Mouse (Mus musculus) erythroid progenitor cell, adult 5-6 weeks (primary cell): Measurements from ENCODE around the gene Gipr. TPM values are rescaled to one million over a fixed set of nuclear protein-coding genes. Genes with fewer than 3 reads are reported as not detected.
A peak's percentile ranks its signal among the peaks of the same experiment; 100 is the strongest.

ENCODE experiments used
- ATAC-seq: replicated peaks from 2 replicates; pipeline ENCODE4 v1.8.0; 2016; ENCODE audit warnings: moderate number of reproducible peaks, mild to moderate bottlenecking, moderate TSS enrichment, inconsistent platforms; ENCODE audit not compliant: poor library complexity, low FRiP score, severe bottlenecking
- total RNA-seq, 2 experiments: library from RNA; stranded (forward) in 1 of 2; stranded (reverse) in 1 of 2; fragments of 150-400 nt in 1 of 2; fragments of 186-747, 209-891 nt in 1 of 2; gene quantifications; 2 replicates each; pipeline versions ENCODE4 v1.2.3 to v1.2.4; 2015 to 2017; ENCODE audit warnings: low replicate concordance in 2 of 2

Gipr gene
- total RNA-seq, 2 experiments from 2014 or later, result not detected

DNA sequence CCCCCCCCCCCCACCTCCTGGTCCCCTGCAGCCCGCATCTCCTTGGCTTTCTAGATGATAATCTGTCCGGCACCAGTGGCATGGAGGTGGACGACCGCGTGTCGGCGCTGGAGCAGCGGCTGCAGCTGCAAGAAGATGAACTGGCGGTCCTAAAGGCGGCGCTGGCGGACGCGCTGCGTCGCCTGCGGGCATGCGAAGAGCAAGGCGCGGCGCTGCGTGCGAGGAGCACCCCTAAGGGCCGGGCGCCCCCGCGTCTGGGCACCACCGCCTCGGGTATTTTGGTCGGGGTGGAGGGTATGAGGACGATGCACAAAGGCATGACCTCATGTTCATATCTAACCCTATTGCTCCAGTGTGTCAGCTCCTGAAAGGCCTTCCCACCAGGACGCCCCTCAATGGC, 13.2 kb upstream of the Gipr start:
- ATAC-seq, result no peak

DNA sequence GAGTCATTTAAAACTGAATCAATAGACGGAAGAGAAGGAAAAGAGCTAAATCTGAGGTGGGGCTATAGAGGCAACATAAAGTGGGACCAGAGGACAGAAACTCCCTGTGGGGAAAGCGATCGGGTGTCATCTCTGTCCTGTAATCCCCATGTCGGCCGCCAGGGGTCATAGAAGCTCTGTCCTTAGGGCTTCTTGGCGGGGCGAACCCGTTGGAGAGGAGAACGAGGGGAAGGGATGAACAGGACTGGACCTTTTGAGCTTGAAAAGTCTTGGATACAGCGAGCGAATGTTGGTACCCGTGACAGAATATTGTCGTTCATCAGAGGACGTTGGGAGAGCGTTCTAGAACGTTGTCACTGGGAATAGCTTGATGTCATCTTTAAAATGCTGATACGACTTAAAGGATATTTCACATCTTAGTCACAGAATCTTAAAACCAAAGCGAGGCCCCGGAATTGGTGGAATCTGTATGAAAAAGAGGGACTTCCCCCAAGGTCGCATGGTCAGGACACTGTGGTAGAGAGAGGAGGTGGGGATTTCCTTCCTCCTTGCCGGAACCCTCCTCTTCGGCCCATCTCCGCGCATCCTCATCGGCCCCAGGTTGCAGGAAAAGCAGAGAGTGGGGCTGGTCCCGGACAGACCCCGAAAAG, 12.6 kb upstream of the Gipr start:
- ATAC-seq, result peak; percentile 76

- ATAC-seq, result no peak
These were observed 12.1 kb upstream of the Gipr start for GRCm38 (mm10) chr7:19178035-19178434.

GRCm38 (mm10) chr7:19177216-19177615, 11.3 kb upstream of the Gipr start:
- ATAC-seq, result no peak

- ATAC-seq, result no peak
These were observed 10.6 kb upstream of the Gipr start for GRCm38 (mm10) chr7:19176516-19176947.

DNA sequence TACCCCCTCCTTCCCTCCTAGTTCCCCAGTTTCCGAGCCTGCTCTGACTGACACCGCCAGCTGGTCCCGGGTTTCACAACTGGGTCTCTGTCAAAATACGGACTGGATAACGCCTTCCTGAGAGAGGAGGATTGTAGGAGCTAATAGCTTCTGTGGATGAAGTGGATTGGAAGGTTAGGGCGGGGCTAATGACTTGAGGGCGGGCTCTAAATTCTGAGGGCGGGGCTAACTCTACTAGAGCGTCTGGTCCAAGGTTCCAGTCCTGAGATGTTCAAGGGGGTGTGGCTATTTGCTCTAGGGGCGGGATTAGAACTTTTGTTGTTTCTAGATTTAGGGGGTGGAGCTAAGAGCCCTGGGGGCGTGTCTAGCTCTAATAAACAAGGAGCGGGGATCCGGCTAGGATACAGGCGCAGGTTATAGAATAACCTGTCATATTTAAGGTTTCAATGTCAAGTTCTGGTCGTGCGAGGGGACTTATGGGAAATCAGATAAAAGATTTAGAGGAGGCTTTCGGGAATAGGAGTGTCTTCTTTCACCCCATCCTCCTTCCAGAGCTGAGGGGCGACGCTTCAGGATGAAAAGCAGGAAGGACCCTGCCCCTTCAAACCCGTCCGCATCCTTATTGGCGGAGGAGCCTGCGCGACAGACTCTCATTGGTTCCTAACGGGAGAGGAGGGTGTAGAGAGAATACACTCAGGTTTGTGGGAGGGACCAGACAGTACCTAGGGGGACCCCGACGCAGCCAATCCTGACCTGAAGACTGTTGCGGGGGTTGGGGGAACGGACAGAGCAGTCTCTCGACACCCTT, 10.0 kb upstream of the Gipr start, which contains the start of gene Eml2:
Eml2 (plus strand) TSS at position 714 of the 808 bp plus-strand sequence.
- ATAC-seq, result no peak

GRCm38 (mm10) chr7:19172874-19173273, 6.9 kb upstream of the Gipr start:
- no peak for ATAC-seq

- no peak for ATAC-seq
These were observed 5.9 kb upstream of the Gipr start for GRCm38 (mm10) chr7:19171831-19172230.

DNA sequence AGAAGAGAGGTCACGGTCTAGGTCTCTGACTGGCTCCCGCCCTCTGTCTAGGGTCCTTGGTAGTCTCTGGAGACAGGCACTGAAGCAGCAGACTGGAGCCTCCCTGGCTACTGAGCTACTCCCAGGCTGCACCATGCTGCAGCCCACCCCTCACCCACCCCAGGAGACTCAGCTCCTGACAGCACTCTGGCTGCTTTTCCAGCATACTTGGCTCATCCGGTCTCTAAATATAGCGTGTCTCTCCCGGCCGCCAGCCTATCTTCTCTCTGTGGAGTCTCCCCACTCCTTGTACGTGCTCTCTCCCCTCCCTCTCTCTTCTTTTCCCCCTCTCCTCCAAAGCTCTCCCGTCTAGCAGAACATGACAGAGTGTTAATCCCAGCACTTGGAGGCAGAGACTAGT, 4.2 kb upstream of the Gipr start:
- ATAC-seq, result no peak

GRCm38 (mm10) chr7:19169506-19169905, 3.6 kb upstream of the Gipr start:
- ATAC-seq, result no peak

GRCm38 (mm10) chr7:19166990-19167389, 1.1 kb upstream of the Gipr start:
- no peak for ATAC-seq

GRCm38 (mm10) chr7:19164978-19165377, 949 bp downstream of the Gipr start:
- peak; percentile 55; the same call in 1 of the 2 replicates for ATAC-seq

- ATAC-seq, result no peak
These were observed 1.7 kb downstream of the Gipr start for GRCm38 (mm10) chr7:19164189-19164588.

- no peak for ATAC-seq
These were observed 2.2 kb downstream of the Gipr start for GRCm38 (mm10) chr7:19163752-19164151.

- ATAC-seq, result no peak
These were observed 3.0 kb downstream of the Gipr start for GRCm38 (mm10) chr7:19162928-19163327.

GRCm38 (mm10) chr7:19160115-19160514, 5.8 kb downstream of the Gipr start:
- no peak for ATAC-seq

DNA sequence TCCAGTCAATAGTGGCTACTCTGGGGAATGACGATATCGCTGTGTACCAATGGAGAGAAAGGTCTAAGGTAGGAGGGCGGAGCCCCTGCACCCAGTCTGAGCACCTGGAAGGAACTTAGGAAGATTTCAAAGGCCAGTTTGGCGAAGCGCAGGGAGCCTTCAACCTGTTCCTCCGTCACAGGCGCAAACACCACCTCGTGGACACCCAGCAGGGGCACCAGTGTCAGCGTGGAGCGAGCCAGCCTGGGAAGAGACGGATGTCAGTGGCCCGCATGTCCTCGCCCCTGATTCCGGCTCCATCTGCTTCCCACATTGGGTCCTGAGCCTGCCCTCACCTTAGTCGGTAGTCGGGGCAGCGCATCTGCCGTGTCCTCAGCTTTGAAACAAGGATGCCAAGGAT, 6.5 kb downstream of the Gipr start:
- ATAC-seq, result no peak

- no peak for ATAC-seq
These were observed 7.3 kb downstream of the Gipr start for GRCm38 (mm10) chr7:19158601-19159000.

DNA sequence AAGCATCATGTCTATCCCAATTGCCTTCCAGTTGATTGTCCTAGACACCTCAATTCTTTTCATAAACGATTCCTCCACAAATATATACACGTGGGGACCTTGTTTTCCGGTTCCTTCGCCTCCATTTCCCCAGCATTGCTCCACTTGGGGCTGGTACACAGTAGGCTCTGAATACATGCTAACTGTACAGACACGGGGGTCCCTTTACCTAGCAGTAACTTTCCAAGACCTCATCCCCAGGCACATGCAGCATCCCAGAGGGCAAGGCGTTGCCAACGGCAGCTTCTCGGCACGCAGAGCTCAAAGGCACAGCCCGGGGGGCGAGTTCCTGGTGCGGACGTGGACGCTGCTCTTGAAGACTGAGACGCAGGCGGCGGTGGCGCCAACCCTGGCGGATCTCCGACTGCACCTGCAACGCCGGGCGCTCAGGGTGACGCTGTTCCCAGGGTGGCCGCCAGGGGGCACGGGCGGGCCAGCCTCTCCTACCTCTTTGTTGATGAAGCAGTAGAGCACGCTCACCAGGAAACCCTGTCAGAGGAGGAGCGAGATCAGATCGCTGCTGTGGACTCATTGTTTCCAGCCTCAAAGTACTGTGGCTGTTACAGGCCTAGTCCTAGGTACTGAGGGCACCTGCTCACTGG, 8.6 kb downstream of the Gipr start:
- peak; percentile 93 for ATAC-seq

- ATAC-seq, result no peak
These were observed 10.0 kb downstream of the Gipr start for GRCm38 (mm10) chr7:19155825-19156475.
